Mouse (Mus musculus): Measurements from ENCODE around the gene Fras1.

- TF ChIP-seq CTCF (IDR thresholded peaks at IDR 0.05; ENCODE audit: extremely low read depth, insufficient read length, insufficient replicate concordance, low read depth, low read length) (no peak), POLR2A (IDR thresholded peaks at IDR 0.05; ENCODE audit: low read depth, low read length) (no peak)
Measured at GRCm38 (mm10) chr5:96618008-96618407, 244.3 kb downstream of the Fras1 start.
